In the genomic region with DNA sequence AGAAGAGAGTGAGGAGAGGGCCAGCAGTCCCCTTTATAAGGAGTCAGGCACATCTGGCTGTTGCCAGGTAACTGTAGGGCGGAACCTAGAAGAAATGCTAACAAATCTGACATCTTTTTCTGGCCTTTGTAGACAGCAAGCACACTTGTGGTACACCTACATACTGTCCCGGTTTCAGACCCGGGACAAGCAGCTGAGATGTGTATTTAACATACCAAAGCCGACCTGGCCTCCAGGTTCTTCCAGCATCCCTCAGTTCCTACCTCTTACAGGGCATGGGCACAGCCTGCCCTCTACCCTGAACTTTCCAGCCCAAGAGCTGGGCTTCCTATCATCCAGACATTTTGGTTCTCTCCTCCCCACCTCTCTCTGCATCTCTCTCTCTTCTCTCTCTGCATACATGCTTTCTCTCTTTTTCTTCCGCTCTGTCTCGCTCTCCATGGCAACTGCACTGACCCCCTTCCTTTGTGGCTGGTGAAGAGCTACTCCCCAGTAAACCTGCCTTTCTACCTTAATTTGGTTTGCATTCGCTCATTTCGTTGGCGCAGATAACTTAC, we compare ENCODE assay signal across 8 mouse cellular contexts. TPM values are rescaled to one million over a fixed set of nuclear protein-coding genes. Genes with fewer than 3 reads are reported as not detected.
DNase-seq lines count a peak whose midpoint lies in the region; ATAC-seq lines count a peak whose summit lies in the region.

No protein-coding gene starts in this region.

- H3K4me3 ChIP-seq in lung, embryonic 15.5 days: 0 out of 2 replicates have a peak overlapping the region, but pooled peaks have one; percentile 20
- no peak overlapping the region for H3K4me3 ChIP-seq in forebrain, embryonic 15.5 days
- H3K4me3 ChIP-seq in liver, embryonic 16.5 days (ENCODE audit: low read depth, low read length): no peak overlapping the region

- H3K4me2 ChIP-seq in lung, embryonic 15.5 days: peak overlapping the region; percentile 53; the same call in 1 of the 2 replicates
- H3K4me2 ChIP-seq in forebrain, embryonic 15.5 days (replicated peaks): peak overlapping the region; percentile 24; the same call in 1 of the 2 replicates
- H3K4me2 ChIP-seq in liver, embryonic 16.5 days (ENCODE audit: low read depth, low read length): peak overlapping the region; percentile 27; the same call in 1 of the 2 replicates

- H3K9me3 ChIP-seq in lung, embryonic 15.5 days: no peaks in the 10 kb centered on the region
- H3K9me3 ChIP-seq in forebrain, embryonic 15.5 days: no peaks in the 10 kb centered on the region
- H3K9me3 ChIP-seq in liver, embryonic 16.5 days (replicated peaks; ENCODE audit: control insufficient read depth, low read length): no peaks in the 10 kb centered on the region

- DNase-seq in lung, postnatal 4 days: no peak
- DNase-seq in thymus, postnatal 25 days: peak; percentile 33
- DNase-seq in cerebellum, postnatal 14 days: no peak
- no peak for DNase-seq in ovary, adult 18-20 months (ENCODE audit: low spot score)
- DNase-seq in gastrocnemius, postnatal 14 days: no peak

- H3K27me3 ChIP-seq in lung, embryonic 15.5 days: no peaks in the 10 kb centered on the region
- H3K27me3 ChIP-seq in forebrain, embryonic 15.5 days: no peaks in the 10 kb centered on the region
- no peaks in the 10 kb centered on the region for H3K27me3 ChIP-seq in liver, embryonic 16.5 days (ENCODE audit: control insufficient read depth, insufficient read depth, low read depth, low read length)

- H3K27ac ChIP-seq in lung, embryonic 15.5 days: no peak overlapping the region
- H3K27ac ChIP-seq in forebrain, embryonic 15.5 days (replicated peaks): peak overlapping the region; percentile 70
- no peak overlapping the region for H3K27ac ChIP-seq in liver, embryonic 16.5 days (ENCODE audit: low read length)

- intact Hi-C loops in gastrocnemius, postnatal 14 days (cut with DNase I; ENCODE audit: low total_unique reads): no loop called here

- no peaks in the 10 kb centered on the region for H3K36me3 ChIP-seq in lung, embryonic 15.5 days
- no peaks in the 10 kb centered on the region for H3K36me3 ChIP-seq in forebrain, embryonic 15.5 days
- H3K36me3 ChIP-seq in liver, embryonic 16.5 days (ENCODE audit: control insufficient read depth, insufficient read depth): no peaks in the 10 kb centered on the region

- WGBS in lung, embryonic 15.5 days: 29% methylated on average over 9 of the region's 9 CpGs
- 15% methylated on average over 9 of the region's 9 CpGs for WGBS in forebrain, embryonic 15.5 days
- 29% methylated on average over 9 of the region's 9 CpGs for WGBS in liver, embryonic 16.5 days (ENCODE audit: insufficient replicate concordance)

- no peak; the same call in 1 of the 2 replicates for ATAC-seq in lung, embryonic 15.5 days (ENCODE audit: borderline replicate concordance, extremely low read depth, low FRiP score, low TSS enrichment)
- ATAC-seq in forebrain, embryonic 15.5 days (replicated peaks): peak; percentile 63
- no peak for ATAC-seq in liver, embryonic 16.5 days (ENCODE audit: low read depth)

- H3K9ac ChIP-seq in lung, embryonic 15.5 days: no peak overlapping the region
- H3K9ac ChIP-seq in forebrain, embryonic 15.5 days (replicated peaks): peak overlapping the region; percentile 25; the same call in 1 of the 2 replicates
- H3K9ac ChIP-seq in liver, embryonic 16.5 days (ENCODE audit: low read depth, low read length): no peak overlapping the region

- peaks cover 5% of the 10 kb centered on the region for H3K4me1 ChIP-seq in lung, embryonic 15.5 days
- H3K4me1 ChIP-seq in forebrain, embryonic 15.5 days: peaks cover 12% of the 10 kb centered on the region
- no peaks in the 10 kb centered on the region; the same call in 1 of the 2 replicates for H3K4me1 ChIP-seq in liver, embryonic 16.5 days (ENCODE audit: control insufficient read depth, low read depth, low read length)

RNA-seq across cellular contexts. Expression of gene Npl, which starts 18.1 kb away (rescaled TPM):
- 6.6 and 7.4 TPM in 2 replicates for polyA plus RNA-seq in lung, embryonic 15.5 days (2015; fragmentation: Nextera tagmentation; extraction: Ambion mirVana)
- polyA plus RNA-seq in forebrain, embryonic 15.5 days (2015; fragmentation: Nextera tagmentation; extraction: Ambion mirVana): 7.2 and 8.2 TPM in 2 replicates
- 6.5 and 7.0 TPM in 2 replicates for polyA plus RNA-seq in liver, embryonic 16.5 days (2015; fragmentation: Nextera tagmentation; extraction: Ambion mirVana)
- 1 to 10 TPM; 1.6 to 2.2 TPM for total RNA-seq in gastrocnemius, postnatal 14 days (2021)

RNA-seq across cellular contexts. Expression of gene Dhx9, which starts 44.3 kb away (rescaled TPM):
- 30.7 and 34.1 TPM in 2 replicates for polyA plus RNA-seq in lung, embryonic 15.5 days (2015; fragmentation: Nextera tagmentation; extraction: Ambion mirVana)
- polyA plus RNA-seq in forebrain, embryonic 15.5 days (2015; fragmentation: Nextera tagmentation; extraction: Ambion mirVana): 37.4 and 39.1 TPM in 2 replicates
- polyA plus RNA-seq in liver, embryonic 16.5 days (2015; fragmentation: Nextera tagmentation; extraction: Ambion mirVana): 8.5 and 9.0 TPM in 2 replicates
- total RNA-seq in gastrocnemius, postnatal 14 days (2021): 10 to 100 TPM; 36.7 to 41.1 TPM
